Mouse (Mus musculus): Measurements from ENCODE around the gene Snu13.

DNA sequence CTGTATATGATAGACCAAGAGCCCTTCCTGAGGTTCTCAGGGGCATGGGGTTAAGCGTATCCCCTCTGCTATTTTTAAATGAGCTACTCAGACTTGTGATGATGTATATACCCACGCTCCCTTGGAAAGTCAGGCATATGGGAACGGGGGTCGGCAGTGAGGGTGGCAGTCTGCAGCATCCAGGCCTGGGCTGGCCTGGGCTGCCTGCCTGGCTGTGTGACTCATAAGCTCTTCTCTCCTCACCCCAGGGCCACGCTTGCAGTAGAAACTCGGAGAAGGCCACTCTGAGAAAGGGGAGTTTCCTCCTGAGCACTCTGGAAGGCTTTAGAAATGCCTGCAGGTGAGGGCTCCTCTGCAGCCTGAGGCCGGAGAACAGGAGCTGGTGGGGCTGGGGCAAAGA lies 43.7 kb upstream of the Snu13 start:
- TF ChIP-seq POLR2A (IDR thresholded peaks at IDR 0.05; ENCODE audit: insufficient read depth, low read depth, low read length) (no peak), CTCF (IDR thresholded peaks at IDR 0.05; ENCODE audit: insufficient read depth, low read depth, low read length) (no peak)
